Mouse (Mus musculus): Measurements from ENCODE around the gene Ncaph2.

The Ncaph2 gene

GRCm38 (mm10) chr15:89350447-89350846 lies 5.1 kb upstream of the Ncaph2 start:
- DNase-seq = no peak

- no peak for DNase-seq
Measured at GRCm38 (mm10) chr15:89351302-89351701, 4.2 kb upstream of the Ncaph2 start.

- no peak for DNase-seq
Measured at GRCm38 (mm10) chr15:89352054-89352453, 3.5 kb upstream of the Ncaph2 start.

- no peak for DNase-seq
Measured at GRCm38 (mm10) chr15:89352795-89353194, 2.7 kb upstream of the Ncaph2 start.

GRCm38 (mm10) chr15:89353837-89354236 lies 1.7 kb upstream of the Ncaph2 start:
- peak; percentile 33 for DNase-seq

- DNase-seq = peak; percentile 50
Measured at GRCm38 (mm10) chr15:89354455-89354854, 1.1 kb upstream of the Ncaph2 start.

- DNase-seq = peak; percentile 65
Measured at GRCm38 (mm10) chr15:89356372-89356771, 853 bp downstream of the Ncaph2 start.

GRCm38 (mm10) chr15:89358784-89359183 lies 3.3 kb downstream of the Ncaph2 start:
- no peak for DNase-seq

- DNase-seq = no peak
Measured at GRCm38 (mm10) chr15:89363051-89363450, 7.5 kb downstream of the Ncaph2 start.

- peak; percentile 94 for DNase-seq
Measured at GRCm38 (mm10) chr15:89365141-89365551, 9.6 kb downstream of the Ncaph2 start.

GRCm38 (mm10) chr15:89372068-89372467 lies 16.5 kb downstream of the Ncaph2 start:
- peak; percentile 45 for DNase-seq

- DNase-seq = peak; percentile 42
Measured at GRCm38 (mm10) chr15:89372536-89372935, 17.0 kb downstream of the Ncaph2 start.

- DNase-seq = peak; percentile 87
Measured at GRCm38 (mm10) chr15:89373027-89373761, 17.7 kb downstream of the Ncaph2 start.

GRCm38 (mm10) chr15:89373762-89374248 lies 18.3 kb downstream of the Ncaph2 start, which contains the start of gene Sco2:
Sco2 (minus strand) TSS chr15:89373846.
- peak; percentile 91 for DNase-seq

- no peak for DNase-seq
Measured at GRCm38 (mm10) chr15:89374340-89374739, 18.8 kb downstream of the Ncaph2 start.

GRCm38 (mm10) chr15:89374801-89375534 lies 19.4 kb downstream of the Ncaph2 start:
- DNase-seq = peak; percentile 53

GRCm38 (mm10) chr15:89376040-89376439 lies 20.5 kb downstream of the Ncaph2 start:
- peak; percentile 57 for DNase-seq

GRCm38 (mm10) chr15:89376957-89377356 lies 21.4 kb downstream of the Ncaph2 start, which contains the start of gene Tymp:
Tymp (minus strand) TSS chr15:89377039.
- DNase-seq = peak; percentile 53

GRCm38 (mm10) chr15:89377362-89377761 lies 21.8 kb downstream of the Ncaph2 start:
- DNase-seq = peak; percentile 63

GRCm38 (mm10) chr15:89377938-89378828 lies 22.7 kb downstream of the Ncaph2 start:
- peak; percentile 74 for DNase-seq

- peak; percentile 93 for DNase-seq
Measured at GRCm38 (mm10) chr15:89378831-89379401, 23.4 kb downstream of the Ncaph2 start, which contains the start of gene Odf3b. Odf3b (minus strand) TSS chr15:89379282.

- peak; percentile 77 for DNase-seq
Measured at GRCm38 (mm10) chr15:89379429-89379828, 23.9 kb downstream of the Ncaph2 start.
